Mouse (Mus musculus) cerebellum, postnatal 25 days (tissue): Measurements from ENCODE around the gene Fam184b.
"Not testable (repeated sequence)": the region's sequence is repeated elsewhere in the genome, so short reads cannot be mapped to it uniquely, and the experiment has no call there.

Experiments used
- DNase-seq, 2 experiments: peaks; one replicate each; pipeline ENCODE4 v3.0.0; 2021; ENCODE audit warnings: mixed read lengths in 2 of 2

Gene Fam184b

DNA sequence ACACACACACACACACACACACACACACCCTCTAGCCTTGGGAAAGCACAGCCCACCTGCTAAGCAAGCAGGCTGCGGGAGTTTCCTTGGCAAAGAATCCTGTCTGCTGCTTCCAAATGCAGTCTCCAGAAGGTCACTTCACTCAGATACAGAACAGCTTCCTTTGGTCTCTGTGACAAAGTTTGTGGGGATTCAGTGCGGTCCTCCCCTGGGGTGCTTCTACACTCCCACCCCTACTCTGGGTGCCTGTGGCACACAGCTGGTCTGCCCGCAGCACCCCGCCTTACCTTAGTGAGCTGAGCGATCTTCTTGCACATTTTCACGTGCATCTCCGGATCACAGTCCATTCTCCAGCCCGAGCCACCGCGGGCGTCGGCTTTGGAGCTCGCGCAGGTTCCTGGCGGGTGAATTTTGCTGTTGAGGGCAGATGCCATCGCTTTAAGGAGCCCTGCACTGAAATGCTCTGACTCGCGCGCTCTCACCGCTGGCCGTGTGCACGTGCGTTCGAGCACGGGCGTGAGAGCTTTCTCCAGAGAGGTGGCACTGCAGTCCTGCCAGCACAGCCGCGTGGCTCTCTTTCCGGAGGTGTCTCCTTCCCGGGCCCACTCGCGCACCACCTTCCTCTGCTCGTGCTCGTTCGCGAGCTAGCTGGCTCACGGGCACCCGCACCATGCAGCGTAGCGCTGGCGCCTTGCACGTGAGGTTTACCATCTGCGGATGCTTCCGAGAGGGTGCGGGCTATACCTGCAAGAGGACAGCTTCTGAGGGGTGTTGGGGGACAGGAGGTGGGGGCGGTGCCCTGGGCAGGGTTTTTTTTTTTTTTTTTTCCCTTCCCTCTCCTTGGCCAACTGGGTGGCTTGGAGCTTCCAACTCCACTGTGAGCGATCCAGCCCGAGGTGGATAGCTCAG, at the start of gene Fam184b:
Fam184b (minus strand) TSS at position 809 of the 909 bp plus-strand sequence.
- DNase-seq = peak; percentile 84 to 88

DNA sequence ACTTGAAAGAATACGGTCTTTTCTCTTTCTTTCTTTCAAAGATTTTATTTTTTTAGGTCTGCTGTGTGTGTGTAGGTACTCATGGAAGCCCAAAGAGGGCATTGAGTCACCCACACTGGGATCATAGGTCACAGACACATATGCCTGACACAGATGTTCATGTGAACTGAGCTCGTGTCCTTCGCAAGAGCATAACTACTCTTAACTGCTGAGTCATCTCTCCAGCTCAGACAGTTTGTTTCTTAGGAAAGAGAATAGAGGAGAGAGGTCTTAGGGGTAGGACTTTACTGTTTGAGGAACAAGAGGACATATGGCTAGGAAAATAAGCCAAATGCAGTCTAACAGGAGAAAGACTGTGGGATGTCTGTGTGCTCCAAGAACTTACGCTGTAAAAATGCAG, 49.7 kb upstream of the Fam184b start:
- DNase-seq = no peak

DNA sequence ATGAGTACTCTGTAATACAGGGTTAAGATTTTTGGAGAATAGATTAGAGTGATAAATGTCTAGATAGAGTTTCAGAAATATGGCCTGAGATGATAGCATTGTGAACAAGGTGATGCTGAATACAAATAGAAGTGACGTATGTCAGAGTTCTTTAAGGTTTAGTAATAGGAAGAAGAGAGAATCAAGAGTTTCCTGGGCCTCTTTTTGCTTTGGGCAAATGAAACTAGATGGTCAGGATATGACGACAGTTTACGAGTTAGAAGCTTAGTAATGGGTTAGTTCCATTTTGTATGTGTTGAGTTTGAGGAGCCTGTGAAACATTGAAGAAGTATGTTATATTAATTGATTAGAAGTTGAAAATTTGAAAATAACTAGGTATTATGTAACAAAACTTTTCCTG, 46.8 kb upstream of the Fam184b start:
- DNase-seq = no peak

DNA sequence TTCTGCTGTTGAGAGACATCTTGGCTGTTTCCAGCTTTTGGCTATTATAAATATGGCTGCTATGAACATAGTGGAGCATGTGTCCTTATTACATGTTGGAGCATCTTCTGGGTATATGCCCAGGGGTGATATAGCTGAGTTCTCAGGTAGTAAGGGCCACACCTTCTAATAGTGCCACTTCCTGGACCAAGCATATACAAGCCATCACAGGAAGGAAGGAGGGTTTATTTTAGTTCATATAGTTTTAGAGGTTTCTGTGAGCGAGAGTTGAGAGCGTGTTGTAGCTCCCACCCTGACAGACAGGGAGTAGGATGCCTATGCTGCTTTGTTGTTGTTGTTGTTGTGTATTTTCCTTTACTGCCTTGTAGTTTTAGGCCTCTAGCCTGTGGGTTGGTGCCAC, 45.8 kb upstream of the Fam184b start:
- no peak for DNase-seq

DNA sequence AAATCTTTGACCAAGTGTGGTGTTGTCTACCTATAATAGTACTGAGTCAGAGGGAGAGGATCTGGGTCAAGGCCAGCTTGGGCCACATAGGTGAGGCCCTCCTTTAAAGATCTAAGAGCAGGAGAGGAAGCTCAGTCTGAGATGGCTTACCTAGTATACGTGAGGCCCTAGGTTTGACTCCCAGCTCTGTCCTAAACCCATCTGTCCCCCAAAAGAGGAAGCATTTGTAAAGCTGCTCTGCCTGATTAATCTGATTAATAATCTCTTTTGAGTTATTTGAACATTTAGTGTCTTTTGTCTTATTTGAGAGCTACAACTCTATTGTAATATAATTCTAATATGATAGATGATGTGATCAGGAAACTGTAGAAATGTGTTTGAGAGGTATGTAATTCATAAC, 44.0 kb upstream of the Fam184b start:
- DNase-seq = no peak

DNA sequence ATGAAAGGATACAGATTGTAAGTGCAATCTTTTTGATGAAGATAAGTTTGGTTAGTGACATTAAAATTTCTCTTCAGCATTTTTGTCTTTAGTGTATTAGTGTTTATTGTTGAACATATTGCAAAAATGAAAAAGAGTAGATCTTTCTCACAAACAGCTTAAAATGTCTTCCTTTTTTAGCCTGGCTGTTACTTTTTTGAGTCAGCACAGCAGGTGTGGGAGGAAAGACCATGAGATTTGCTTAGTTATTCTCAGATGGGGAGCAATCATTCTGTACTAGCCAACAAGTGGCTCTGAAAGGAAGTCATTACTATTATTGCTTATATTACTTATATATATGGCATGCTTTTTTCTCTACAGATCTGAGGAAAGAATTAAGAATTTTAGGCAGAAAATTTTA, 40.5 kb upstream of the Fam184b start:
- DNase-seq = no peak

DNA sequence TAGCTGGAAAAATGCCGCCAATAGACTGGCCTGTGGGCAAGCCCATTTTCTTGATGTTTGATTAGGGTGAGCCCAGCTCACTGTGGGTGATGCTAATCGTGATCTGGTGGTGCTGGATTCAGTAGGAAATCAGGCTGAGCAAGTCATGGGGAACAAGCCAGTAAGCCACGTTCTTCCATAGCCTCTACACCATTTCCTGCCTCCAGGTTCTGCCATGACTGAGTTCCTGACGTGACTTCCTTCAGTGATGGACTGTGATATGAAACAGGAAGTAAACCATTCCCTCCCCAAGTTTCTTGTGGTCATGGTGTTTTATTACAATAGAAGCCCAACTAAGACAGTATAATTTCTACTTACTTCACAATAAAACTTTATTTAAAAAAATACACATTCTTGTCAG, 38.2 kb upstream of the Fam184b start:
- DNase-seq = no peak

DNA sequence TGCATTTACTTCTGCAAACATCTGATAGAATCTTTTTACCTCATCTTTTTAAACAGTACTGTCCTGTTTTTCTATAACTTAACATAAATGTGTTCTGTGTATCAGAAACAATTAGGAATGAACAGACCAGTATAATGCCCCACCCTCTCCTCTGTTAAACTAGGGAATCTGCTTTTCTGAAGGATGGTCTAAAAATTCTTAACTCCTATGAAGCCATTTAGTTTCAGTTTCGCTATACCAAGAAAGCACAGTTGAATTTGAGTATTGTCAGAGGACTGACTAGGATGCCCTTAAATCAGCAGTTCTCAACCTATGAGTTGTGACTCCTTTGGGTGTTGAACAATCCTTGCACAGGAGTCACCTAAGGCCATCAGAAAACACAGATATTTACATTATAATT, 35.6 kb upstream of the Fam184b start:
- no peak for DNase-seq

DNA sequence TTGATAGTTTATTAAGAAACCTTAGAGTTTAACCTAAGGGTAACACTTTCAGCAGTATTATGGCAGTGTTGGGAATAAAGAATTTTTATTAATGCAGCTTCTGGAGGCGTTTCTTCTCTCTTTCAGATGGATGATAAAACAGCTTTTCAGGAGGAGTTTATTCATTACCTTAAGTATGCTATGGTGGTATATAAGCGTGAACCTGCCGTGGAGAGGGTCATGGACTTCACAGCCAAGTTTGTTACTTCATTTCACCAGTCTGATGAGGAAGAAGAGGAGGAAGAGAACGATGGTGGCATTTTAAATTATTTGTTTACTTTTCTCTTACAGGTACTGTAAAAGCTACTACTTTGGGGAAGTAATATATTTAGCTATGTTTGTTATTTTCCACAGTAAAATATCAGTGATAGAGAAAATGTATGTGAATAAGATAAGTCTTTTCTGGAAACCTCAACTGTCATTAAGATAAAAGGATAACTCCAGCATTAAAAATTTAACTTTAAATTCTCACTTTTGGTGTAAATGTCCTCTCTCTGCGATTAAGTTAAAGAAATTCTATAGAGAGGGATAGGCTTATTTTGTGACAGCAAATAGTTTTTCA, 31.6 kb upstream of the Fam184b start:
- DNase-seq = no peak

DNA sequence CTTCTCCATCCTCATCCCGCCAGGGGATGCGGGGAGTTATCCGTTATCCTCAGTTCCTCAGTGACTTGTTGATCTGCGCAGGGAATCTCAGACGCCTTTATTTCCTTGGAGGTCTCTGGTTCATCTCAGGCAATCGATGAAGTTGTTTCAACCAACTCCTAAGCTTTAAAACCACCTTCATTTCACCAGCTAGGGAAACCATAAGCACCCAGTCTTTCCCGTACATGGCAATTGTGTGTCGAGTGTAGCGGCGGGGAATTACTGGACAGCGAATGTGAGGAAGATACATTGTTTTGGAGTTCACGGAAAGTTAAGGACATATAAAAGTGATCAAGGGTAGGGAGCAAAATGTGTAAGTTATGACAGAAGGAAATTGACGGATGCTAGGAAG, 30.9 kb upstream of the Fam184b start:
- no peak for DNase-seq

DNA sequence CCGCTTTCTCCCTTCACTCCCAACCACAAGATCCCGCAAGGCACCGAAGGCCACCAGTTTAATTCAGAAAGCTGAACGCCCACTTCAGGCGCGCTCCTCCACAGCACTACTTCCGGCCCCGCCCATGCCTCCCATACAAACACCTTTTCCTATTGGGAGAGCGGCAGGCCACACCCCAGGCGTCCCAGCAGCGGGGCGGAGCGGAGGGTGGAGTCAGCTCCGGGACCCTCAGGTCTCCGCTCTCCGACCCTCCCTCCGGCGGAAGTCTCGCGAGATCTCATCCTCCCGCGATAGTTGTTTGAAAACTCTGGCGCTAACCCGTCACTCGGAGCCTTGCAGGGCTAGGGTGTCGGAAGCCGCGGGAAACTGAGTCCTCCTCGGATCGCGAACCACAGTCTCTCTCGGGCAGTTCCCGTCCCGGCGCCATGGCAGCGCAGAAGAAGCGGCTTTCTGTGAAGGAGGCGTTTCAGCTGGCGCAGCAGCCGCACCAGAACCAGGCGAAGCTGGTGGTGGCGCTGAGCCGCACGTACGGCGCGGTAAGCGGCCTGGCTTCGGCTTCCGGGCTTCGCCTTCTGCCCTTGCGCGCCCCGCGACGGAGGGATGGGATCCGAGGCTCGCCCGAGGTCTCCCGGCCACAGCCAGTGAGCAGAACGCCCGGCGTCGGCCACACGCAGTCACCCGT, 30.3 kb upstream of the Fam184b start, which contains the start of gene Ncapg:
Ncapg (plus strand) TSS at position 322 of the 682 bp plus-strand sequence.
- peak; percentile 99 for DNase-seq

DNA sequence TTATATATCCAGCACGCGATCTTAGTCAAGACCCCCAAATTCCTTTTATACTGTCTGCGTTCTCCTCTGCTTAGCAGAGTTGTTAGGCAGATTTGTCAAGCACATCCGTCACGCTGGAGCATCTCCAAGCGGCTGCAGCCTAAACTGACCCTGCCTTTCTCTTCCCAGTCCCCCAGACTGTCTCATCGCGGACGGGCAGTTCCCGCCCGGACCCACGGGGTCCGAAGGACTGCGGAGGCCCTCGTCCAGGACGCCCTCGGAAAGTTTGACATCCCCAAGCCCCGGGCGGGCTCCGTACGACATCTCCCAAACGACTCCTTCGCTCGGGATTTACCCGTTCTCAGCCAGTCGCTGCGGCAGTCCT, 29.8 kb upstream of the Fam184b start:
- DNase-seq = no peak

DNA sequence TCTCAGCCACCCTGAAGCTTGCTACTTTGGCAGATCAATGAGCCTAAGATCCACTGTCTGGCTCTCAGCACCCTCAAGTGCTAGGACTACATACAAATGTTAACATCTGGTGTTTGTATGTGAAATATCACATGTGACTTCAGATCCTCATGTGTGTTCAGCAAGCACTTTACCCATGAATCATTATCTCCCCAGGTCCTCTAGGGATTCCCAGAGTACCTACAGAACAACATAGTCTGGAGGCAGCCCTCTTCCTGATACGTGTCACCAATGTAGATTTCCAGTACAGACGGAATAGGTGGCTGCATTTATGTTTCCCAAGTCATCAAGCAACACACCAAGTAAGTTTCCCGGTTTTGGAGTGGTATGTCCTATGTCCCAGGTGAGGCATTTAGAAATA, 29.4 kb upstream of the Fam184b start:
- peak in 1 of 2 experiments; percentile 6 for DNase-seq

DNA sequence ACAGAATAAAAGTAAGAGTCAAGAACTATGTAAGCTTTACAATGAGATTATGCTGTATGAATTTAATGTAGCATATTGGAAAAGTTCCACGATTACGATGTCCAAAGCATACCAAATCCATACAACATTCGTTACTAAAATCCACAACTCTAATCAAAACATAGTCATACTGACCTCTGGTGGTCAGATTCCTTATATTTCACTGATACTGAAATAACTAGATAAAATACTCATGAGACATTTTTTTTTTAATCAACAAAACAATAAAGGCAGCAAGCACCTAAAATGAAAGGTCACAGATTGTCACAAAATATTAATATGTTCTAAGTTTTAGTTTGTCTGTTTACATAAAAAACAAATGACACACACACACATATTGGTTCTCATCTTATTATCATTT, 28.9 kb upstream of the Fam184b start:
- no peak for DNase-seq

DNA sequence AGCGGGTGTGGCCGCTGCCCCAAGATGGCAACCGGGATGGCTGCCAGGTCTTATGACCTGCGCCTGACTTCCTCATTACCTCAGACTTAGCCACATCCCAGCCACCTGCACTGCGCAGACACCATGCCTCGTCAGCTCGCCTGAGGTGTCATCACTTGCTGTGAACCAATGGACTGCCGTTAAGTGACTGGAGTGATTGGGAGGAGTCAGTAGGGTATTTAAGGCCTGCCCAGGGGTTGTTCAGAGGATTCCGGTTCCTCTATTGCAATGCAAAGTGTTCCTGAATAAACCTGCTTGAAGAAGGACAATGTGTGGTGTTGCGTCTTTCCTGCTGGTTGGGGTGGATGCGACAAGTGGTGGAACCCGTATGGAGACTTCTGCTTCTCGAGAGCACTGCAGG, 19.0 kb upstream of the Fam184b start:
- DNase-seq = not testable (repeated sequence)

DNA sequence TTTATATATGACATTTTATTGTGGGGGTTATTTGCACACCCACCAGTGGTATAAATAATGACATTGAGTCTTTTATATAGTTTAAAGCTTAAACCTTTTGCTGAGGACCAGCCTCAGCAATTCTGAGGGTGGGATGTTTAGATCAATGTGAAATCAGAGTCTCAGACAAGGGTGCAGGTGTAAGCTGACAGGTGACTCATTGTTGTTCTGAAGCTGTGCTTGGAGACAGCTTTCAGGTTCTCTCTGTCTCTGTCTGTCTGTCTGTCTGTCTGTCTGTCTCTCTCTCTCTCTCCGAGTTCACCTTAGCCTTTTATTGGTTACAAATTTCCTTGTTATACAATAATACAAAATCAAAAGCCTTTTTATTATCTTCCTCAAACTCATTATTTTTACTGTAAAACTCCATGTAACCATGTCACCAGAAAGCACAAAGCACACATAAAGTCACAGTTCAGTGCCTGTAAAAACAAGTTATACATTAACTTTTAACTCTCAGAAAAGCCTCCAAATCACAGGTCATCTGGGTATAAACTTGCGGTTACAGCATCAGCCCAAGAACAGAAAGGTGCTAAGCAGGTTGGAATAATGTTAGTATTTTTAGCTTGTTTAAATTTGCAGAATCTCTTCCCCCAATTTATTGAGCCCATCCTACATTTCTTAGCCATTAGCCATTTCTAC, 11.8 kb upstream of the Fam184b start:
- DNase-seq = no peak

DNA sequence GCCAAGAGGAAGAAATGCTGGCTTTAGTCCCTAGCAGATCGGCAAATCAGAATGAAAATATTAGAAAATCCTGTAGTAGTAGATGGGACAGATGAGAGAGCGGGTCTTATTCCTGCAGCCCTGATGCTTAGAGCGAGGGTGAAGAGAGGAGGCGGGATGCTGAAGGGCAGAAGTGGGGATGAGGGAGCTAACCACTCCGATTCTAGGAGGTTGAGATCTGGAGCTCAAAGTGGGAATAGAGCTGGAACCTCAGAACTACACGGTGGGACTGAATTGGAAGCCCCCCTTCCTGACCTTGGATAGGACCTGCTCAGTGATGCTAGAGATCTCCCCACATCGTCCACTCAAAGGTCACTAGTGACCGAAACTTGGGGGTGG, 290 bp upstream of the Fam184b start:
- peak in 1 of 2 experiments; percentile 49 for DNase-seq

DNA sequence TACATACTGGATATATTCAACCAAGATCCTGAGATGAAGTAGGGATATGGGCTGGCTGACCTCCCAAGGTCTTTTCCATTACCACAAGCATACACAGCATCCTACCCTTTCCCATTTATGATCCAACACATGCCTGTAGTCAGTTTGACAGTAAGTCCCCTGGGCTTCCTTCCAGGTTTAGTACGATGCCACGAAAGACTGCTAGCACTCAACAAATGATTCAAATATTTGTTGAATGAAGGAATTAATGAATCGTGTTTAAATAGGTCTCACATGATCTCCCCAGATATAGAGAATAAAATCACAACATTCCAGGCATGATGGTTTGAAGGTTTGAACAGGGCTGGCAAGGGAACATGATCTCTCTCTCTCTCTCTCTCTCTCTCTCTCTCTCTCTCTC, 1.0 kb downstream of the Fam184b start:
- DNase-seq = peak; percentile 25 to 28

DNA sequence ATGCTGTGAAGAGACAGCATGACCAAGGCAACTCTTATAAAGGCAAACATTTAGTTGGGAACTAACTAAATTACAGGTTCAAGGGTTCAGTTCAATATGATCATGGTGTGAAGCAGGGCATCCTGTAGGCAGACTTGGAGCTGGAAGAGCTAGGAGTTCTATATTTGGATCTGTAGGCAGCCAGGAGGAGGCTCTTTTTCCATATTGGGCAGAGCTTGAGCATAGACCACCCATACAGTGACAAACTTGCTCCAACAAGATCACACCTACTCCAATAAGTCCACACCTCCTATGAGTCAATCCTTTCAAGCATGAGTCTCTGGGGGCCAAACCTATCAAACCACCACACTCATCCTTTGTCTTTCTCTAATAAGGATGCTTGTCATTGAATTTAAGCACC, 9.9 kb downstream of the Fam184b start:
- DNase-seq = no peak

DNA sequence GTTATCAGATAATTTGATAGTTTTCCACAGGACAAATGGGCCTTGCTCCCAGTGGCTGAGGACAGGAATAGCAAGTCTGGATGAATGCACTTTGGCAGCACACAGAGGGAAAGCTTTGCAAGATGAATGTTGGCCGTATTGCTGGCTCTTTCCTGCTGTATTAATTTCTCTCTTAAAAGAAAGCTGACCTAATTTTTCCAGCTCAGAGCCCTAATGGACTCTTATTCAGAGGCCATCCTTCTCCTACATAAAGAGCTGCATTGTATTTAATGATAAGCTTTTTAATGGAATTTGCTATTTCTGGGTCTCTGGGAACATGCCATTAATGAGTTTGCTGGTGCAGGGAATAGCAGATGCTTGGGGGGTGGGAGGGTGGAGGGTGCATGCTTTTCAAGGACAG, 11.6 kb downstream of the Fam184b start:
- peak; percentile 33 to 57 for DNase-seq

DNA sequence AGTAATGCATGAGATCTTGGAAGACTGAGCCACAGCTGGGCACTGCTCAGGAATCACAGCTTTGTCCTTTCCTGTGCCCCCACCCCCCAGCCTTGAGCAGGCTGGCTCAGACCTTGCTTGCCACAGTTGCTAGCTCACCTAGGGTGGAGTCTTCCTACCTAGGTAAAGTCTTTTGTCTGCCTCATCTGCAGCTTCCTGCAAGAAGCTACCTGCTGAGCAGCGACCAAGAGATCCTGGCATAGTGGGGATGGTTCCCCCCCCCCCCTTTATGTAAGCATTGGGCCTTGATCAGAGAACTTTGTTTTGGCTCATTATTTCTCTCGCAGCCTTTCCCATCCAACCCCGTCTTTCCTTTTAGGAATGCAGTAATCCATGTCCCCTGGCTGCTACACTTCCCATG, 17.9 kb downstream of the Fam184b start:
- DNase-seq = no peak

DNA sequence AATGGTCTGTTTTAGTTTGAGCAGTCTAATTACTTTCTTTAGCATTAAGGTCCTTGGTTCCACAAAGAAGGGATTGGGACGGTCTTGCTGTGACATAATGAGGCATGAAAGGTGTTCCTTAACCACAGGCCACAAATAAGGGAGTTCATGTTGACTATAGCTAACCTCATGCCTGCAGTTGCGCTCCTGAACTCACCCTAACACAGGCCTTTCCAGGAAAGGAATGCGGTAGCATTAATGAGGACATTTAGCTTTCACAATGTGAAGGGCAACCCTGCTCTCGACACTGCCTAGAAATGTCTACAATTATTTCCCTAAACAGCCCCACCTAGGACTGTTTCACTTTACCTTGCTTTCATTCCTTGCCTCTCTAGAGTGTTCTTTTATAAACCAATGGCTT, 40.4 kb downstream of the Fam184b start:
- DNase-seq = no peak

DNA sequence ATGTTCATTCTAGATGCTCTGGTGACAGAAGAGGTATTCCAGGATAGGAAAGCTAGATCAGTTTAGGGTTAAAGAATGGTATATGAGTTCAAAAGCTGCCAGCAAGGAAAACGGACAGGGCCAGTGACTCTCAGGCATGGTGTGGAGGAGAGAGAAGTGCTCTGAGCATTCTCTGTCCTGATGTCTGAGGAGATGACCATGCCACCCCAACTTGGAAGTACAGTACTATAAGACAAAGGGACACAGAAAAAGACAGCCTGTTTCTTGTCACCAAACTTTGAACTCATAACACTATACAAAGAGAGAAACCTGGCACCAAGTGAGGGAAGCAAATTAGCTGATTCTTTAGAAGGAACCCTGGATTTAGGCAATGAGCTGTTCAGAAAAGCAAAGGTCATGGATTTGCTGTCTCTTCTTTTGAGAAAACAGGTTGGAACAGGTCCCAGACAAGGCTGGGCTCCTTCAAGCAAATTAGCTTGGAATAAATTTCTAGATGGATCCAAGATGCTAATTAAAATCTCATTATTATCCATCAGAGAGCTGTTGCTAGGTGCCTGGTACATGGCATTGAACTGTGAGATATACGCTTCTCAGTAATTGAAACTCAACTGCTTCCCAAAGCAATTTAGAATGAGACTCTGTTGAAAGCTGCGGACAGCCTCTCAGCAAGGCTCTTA, 43.9 kb downstream of the Fam184b start:
- no peak for DNase-seq
